Mouse (Mus musculus) heart, embryonic 14.5 days (tissue): Measurements from ENCODE around the gene Chst15. TPM values are rescaled to one million over a fixed set of nuclear protein-coding genes. Genes with fewer than 3 reads are reported as not detected.

Experiments used
- ATAC-seq: fragments of 200-750 bp; cut with Nextera tagmentation; 2 replicates; pipeline ENCODE4 v1.8.0; 2017; ENCODE audit warnings: low read depth, moderate TSS enrichment; ENCODE audit not compliant: insufficient number of reproducible peaks, insufficient read depth, low FRiP score
- H3K27ac ChIP-seq, 2 experiments: fragments of 200-500 bp in 1 of 2; fragments of 300-500 bp in 1 of 2; sonication (generic) in 1 of 2; replicated peaks in 1 of 2; 2 replicates each; pipeline ENCODE4 v1.5.1; 2012 to 2014; ENCODE audit warnings: low read depth in 2 of 2, low read length in 2 of 2, control low read depth in 1 of 2, mild to moderate bottlenecking in 1 of 2, mixed read lengths in 1 of 2; ENCODE audit not compliant: control insufficient read depth in 1 of 2, insufficient read depth in 1 of 2
- H3K27me3 ChIP-seq: fragments of 300-500 bp; sonication (generic); 2 replicates; pipeline ENCODE4 v1.6.1; 2014; ENCODE audit warnings: mild to moderate bottlenecking, low read length, control low read depth; ENCODE audit not compliant: control insufficient read depth, insufficient read depth
- H3K36me3 ChIP-seq: fragments of 300-500 bp; sonication (generic); 2 replicates; pipeline ENCODE4 v1.6.1; 2014; ENCODE audit warnings: mild to moderate bottlenecking, control low read depth, low read length, mixed read lengths; ENCODE audit not compliant: control insufficient read depth, insufficient read depth
- H3K4me1 ChIP-seq, 2 experiments: fragments of 200-500 bp in 1 of 2; fragments of 300-500 bp in 1 of 2; sonication (generic) in 1 of 2; 2 replicates each; pipeline ENCODE4 v1.6.1; 2012 to 2014; ENCODE audit warnings: low read length in 2 of 2, control low read depth in 1 of 2, mixed read lengths in 1 of 2; ENCODE audit not compliant: control insufficient read depth in 2 of 2, insufficient read depth in 2 of 2
- H3K4me2 ChIP-seq: fragments of 300-500 bp; sonication (generic); 2 replicates; pipeline ENCODE4 v1.6.1; 2014; ENCODE audit warnings: mild to moderate bottlenecking, low read length
- H3K4me3 ChIP-seq, 2 experiments: fragments of 200-500 bp in 1 of 2; fragments of 300-500 bp in 1 of 2; sonication (generic) in 1 of 2; 2 replicates each; pipeline ENCODE4 v1.5.1; 2012 to 2014; ENCODE audit warnings: low read length in 2 of 2, mild to moderate bottlenecking in 2 of 2, control low read depth in 1 of 2, low read depth in 1 of 2, moderate library complexity in 1 of 2; ENCODE audit not compliant: control insufficient read depth in 1 of 2, insufficient read depth in 1 of 2
- H3K9ac ChIP-seq: fragments of 300-500 bp; sonication (generic); 2 replicates; pipeline ENCODE4 v1.6.1; 2014; ENCODE audit warnings: mild to moderate bottlenecking, low read length
- H3K9me3 ChIP-seq: fragments of 300-500 bp; sonication (generic); 2 replicates; pipeline ENCODE4 v1.6.1; 2016; ENCODE audit warnings: low read length, control low read depth; ENCODE audit not compliant: control insufficient read depth
- WGBS: fragments of 180-500 bp; shearing (Covaris S2); extraction: QIAGEN DNeasy Blood & Tissue Kit; methylation state at CpG from one replicate; pipeline ENCODE4 v1.1.7; 2014; 5-methylcytosine and 5-hydroxymethylcytosine counted together
- polyA plus RNA-seq: library from polyadenylated mRNA; unstranded; fragments of >200 nt; fragmentation: Nextera tagmentation; extraction: Ambion mirVana; gene quantifications from 2 replicates; pipeline ENCODE4 v1.2.1, GENCODE M21; 2014

Gene Chst15
- polyA plus RNA-seq, 1 experiment from 2014 or later, result 3.3 TPM

GRCm38 (mm10) chr7:132306671-132307412 lies 10.2 kb downstream of the Chst15 start:
- 89% methylated on average over 8 of the region's 8 CpGs for WGBS
- H3K4me2 ChIP-seq, result no peak overlapping the region
- no peak overlapping the region for H3K4me3 ChIP-seq

GRCm38 (mm10) chr7:132305492-132306375 lies 11.3 kb downstream of the Chst15 start:
- ATAC-seq, result no peak
- no peak overlapping the region for H3K4me3 ChIP-seq
- H3K9ac ChIP-seq, result no peak overlapping the region
- no peak overlapping the region for H3K4me2 ChIP-seq
- WGBS, result 80% methylated on average over 5 of the region's 5 CpGs
- H3K36me3 ChIP-seq, result no peaks in the 10 kb centered on the region
- no peaks in the 10 kb centered on the region for H3K27me3 ChIP-seq
- H3K9me3 ChIP-seq, result no peaks in the 10 kb centered on the region
- H3K4me1 ChIP-seq, result peaks cover 4% of the 10 kb centered on the region in 2 experiments; a peak in 2 of 4 replicates
- H3K27ac ChIP-seq, result no peak overlapping the region

More at GRCm38 (mm10) chr7:132306671-132307412, 10.2 kb downstream of the Chst15 start:
- no peak overlapping the region for H3K27ac ChIP-seq
- H3K9ac ChIP-seq, result no peak overlapping the region
- no peaks in the 10 kb centered on the region for H3K27me3 ChIP-seq
- H3K9me3 ChIP-seq, result no peaks in the 10 kb centered on the region
- H3K4me1 ChIP-seq, result peaks cover 4% of the 10 kb centered on the region in 2 experiments; a peak in 2 of 4 replicates
- ATAC-seq, result no peak
- H3K36me3 ChIP-seq, result no peaks in the 10 kb centered on the region

- Histone ChIP-seq H3K27me3 (no peaks in the 10 kb centered on the region), H3K36me3 (no peaks in the 10 kb centered on the region), H3K4me2 (no peak overlapping the region), H3K9ac (no peak overlapping the region), H3K9me3 (no peaks in the 10 kb centered on the region), H3K4me3 (no peak overlapping the region), H3K27ac (no peak overlapping the region), H3K4me1 (peaks cover 4 to 5% of the 10 kb centered on the region in 2 experiments; a peak in 2 of 4 replicates)
- WGBS, result 76% methylated on average over 8 of the region's 8 CpGs
- ATAC-seq, result no peak
These were observed 12.5 kb downstream of the Chst15 start for GRCm38 (mm10) chr7:132304424-132305085.

- Histone ChIP-seq H3K27ac (no peak overlapping the region), H3K9ac (no peak overlapping the region)
- 56% methylated on average over 7 of the region's 7 CpGs for WGBS
These were observed 13.0 kb downstream of the Chst15 start for GRCm38 (mm10) chr7:132303988-132304387.

GRCm38 (mm10) chr7:132302508-132303241 lies 14.4 kb downstream of the Chst15 start:
- H3K4me3 ChIP-seq, result no peak overlapping the region
- no peaks in the 10 kb centered on the region for H3K36me3 ChIP-seq
- WGBS, result 72% methylated on average over 8 of the region's 8 CpGs
- H3K27ac ChIP-seq, result no peak overlapping the region
- no peaks in the 10 kb centered on the region for H3K27me3 ChIP-seq
- no peaks in the 10 kb centered on the region for H3K9me3 ChIP-seq
- H3K4me2 ChIP-seq, result no peak overlapping the region
- H3K4me1 ChIP-seq, result peaks cover 4 to 5% of the 10 kb centered on the region in 2 experiments; a peak in 2 of 4 replicates
- H3K9ac ChIP-seq, result no peak overlapping the region
- ATAC-seq, result no peak

More at GRCm38 (mm10) chr7:132303988-132304387, 13.0 kb downstream of the Chst15 start:
- Histone ChIP-seq H3K9me3 (no peaks in the 10 kb centered on the region), H3K4me3 (no peak overlapping the region), H3K4me1 (peaks cover 4 to 5% of the 10 kb centered on the region in 2 experiments; a peak in 2 of 4 replicates), H3K4me2 (no peak overlapping the region), H3K36me3 (no peaks in the 10 kb centered on the region), H3K27me3 (no peaks in the 10 kb centered on the region)
- no peak for ATAC-seq

GRCm38 (mm10) chr7:132299661-132300210 lies 17.3 kb downstream of the Chst15 start:
- H3K9me3 ChIP-seq, result no peaks in the 10 kb centered on the region
- H3K27ac ChIP-seq, result no peak overlapping the region

More at GRCm38 (mm10) chr7:132299661-132300210, 17.3 kb downstream of the Chst15 start:
- H3K36me3 ChIP-seq, result no peaks in the 10 kb centered on the region
- no peak overlapping the region for H3K4me2 ChIP-seq
- H3K27me3 ChIP-seq, result no peaks in the 10 kb centered on the region
- H3K9ac ChIP-seq, result no peak overlapping the region
- peaks cover 4 to 5% of the 10 kb centered on the region in 2 experiments; a peak in 2 of 4 replicates for H3K4me1 ChIP-seq
- no peak for ATAC-seq
- 60% methylated on average over 5 of the region's 5 CpGs for WGBS
- no peak overlapping the region for H3K4me3 ChIP-seq
